Mouse (Mus musculus) lung, embryonic 15.5 days (tissue): ENCODE data around the gene 2810004N23Rik. TPM values are rescaled to one million over a fixed set of nuclear protein-coding genes. Genes with fewer than 3 reads are reported as not detected.

Source experiments
- ATAC-seq: fragments of 200-750 bp; cut with Nextera tagmentation; 2 replicates; pipeline ENCODE4 v1.8.0; 2017; ENCODE audit warnings: moderate number of reproducible peaks, borderline replicate concordance; ENCODE audit not compliant: low FRiP score, low TSS enrichment; ENCODE audit errors: extremely low read depth
- H3K27ac ChIP-seq: fragments of 300-500 bp; sonication (generic); 2 replicates; pipeline ENCODE4 v1.5.1; 2015; ENCODE audit warnings: moderate library complexity, mild to moderate bottlenecking, inconsistent platforms
- H3K27me3 ChIP-seq: fragments of 300-500 bp; sonication (generic); 2 replicates; pipeline ENCODE4 v1.6.1; 2015; ENCODE audit warnings: inconsistent platforms
- H3K36me3 ChIP-seq: fragments of 300-500 bp; sonication (generic); 2 replicates; pipeline ENCODE4 v1.6.1; 2015; ENCODE audit warnings: inconsistent platforms
- H3K4me1 ChIP-seq: fragments of 300-500 bp; sonication (generic); 2 replicates; pipeline ENCODE4 v1.6.1; 2015; ENCODE audit warnings: inconsistent platforms
- H3K4me2 ChIP-seq: fragments of 300-500 bp; sonication (generic); 2 replicates; pipeline ENCODE4 v1.6.1; 2015; ENCODE audit warnings: inconsistent platforms, mild to moderate bottlenecking, moderate library complexity
- H3K4me3 ChIP-seq: fragments of 300-500 bp; sonication (generic); 2 replicates; pipeline ENCODE4 v1.5.1; 2015; ENCODE audit warnings: mild to moderate bottlenecking, inconsistent platforms
- H3K9ac ChIP-seq: fragments of 300-500 bp; sonication (generic); 2 replicates; pipeline ENCODE4 v1.6.1; 2015; ENCODE audit warnings: inconsistent platforms
- H3K9me3 ChIP-seq: fragments of 300-500 bp; sonication (generic); 2 replicates; pipeline ENCODE4 v1.6.1; 2016; ENCODE audit warnings: inconsistent platforms
- WGBS: fragments of 180-500 bp; shearing (Covaris S2); methylation state at CpG from one replicate; pipeline ENCODE4 v1.1.7; 2015; 5-methylcytosine and 5-hydroxymethylcytosine counted together
- polyA plus RNA-seq: library from polyadenylated mRNA; unstranded; fragments of >200 nt; fragmentation: Nextera tagmentation; extraction: Ambion mirVana; gene quantifications from 2 replicates; pipeline ENCODE4 v1.2.1, GENCODE M21; 2015

The 2810004N23Rik gene
- 42.0 and 43.9 TPM in 2 replicates for polyA plus RNA-seq

DNA sequence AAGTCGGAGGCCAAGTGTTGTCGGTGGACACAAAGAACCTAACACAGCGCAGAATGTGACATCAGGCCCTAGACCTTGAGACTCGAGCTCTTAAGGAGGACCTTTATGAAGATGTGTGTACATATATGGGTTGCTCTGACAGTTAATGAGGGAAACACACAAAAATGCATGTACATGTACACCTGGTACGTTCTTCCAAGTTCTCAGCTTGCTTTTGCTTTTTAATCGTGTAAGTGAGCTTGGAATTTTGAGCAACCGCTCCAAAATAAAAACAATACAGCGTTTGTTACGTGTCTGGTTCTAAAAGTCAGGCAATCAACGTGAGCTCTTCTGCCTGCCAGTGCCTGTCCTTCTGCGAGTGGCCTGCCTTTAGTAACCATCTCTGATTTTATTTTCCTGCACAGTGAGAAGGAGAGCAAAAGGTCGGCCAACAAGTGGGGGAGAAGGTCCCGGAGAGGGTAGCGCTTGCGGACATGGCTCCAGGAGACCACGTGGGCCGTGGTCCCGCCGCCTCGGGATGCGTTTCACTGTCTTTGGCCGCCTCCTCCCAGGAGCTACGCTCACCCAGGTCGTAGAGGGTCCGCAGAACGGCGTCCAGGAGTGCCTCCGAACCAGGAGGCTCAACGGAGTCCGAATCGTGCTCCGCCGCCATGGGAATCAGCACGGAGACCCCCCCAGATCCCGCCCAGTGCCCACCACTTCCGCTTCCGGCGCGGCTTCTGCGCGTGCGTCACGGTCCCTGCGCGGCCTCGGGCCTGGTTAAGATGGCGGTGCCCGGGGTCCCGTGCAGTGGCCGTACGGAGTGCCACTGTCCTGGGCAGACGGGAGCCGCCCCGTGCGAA, at the start of gene 2810004N23Rik, which contains the start of gene Gnpat:
Gene 2810004N23Rik, minus strand, starts transcription at position 800 of the 842 bp plus-strand sequence.
Gene Gnpat, plus strand, starts transcription at position 713 of the 842 bp plus-strand sequence.
- Histone ChIP-seq H3K27me3 (no peaks in the 10 kb centered on the region), H3K4me3 (peak within 1 kb of the TSS; percentile 75), H3K4me2 (peak within 1 kb of the TSS; percentile 61), H3K9me3 (no peaks in the 10 kb centered on the region), H3K4me1 (peaks cover 22% of the 10 kb centered on the region), H3K27ac (peak within 1 kb of the TSS; percentile 93), H3K36me3 (peaks cover 28% of the 10 kb centered on the region), H3K9ac (peak within 1 kb of the TSS; percentile 90)
- WGBS: under 1% methylated on average over 54 of the region's 55 CpGs
- peak; percentile 96 for ATAC-seq

DNA sequence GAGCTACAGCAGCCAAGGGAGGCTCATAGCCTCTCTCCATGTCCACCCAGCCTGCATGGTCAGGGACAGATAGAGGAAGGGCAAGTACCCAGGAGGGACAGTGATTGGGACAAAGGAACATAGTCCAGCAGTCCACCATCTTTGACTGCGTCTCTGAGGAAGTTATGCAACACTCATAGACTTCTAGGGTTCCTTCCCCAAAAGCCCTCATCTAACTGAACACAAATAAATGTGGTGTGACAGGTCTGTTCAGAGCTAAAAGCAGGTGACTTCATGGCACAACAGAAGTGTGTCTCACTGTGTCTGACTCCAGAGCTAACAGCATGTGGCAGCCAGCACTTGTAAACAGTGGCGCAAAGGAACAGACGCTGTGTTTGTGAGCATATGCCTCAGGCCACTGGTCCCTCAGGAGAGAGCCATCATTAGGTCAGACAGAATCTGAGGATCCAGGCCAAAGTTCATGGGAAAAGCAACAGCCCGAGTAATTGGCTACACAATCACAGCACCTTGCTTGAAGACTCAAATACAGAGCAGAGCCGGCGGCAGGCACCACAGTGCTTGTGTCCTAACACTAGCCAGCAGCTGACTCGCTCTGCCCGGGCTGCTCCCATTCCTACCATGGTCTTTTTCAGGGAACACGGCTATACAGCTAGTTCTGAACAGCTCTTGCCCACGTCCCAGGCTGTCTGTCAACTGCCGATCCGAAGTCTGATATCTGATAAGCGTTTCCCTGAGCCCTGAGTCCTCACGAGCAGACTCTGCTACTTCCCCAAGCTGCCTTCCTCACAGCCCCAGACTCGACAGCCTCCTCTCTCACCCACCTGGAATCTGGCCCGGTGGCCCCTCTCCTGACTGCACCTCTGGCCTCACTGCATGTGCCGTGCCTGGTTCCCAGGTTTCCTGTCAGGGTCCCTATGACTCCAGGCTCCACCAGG, 49.3 kb upstream of the 2810004N23Rik start:
- Histone ChIP-seq H3K27me3 (no peaks in the 10 kb centered on the region), H3K36me3 (peaks cover 76% of the 10 kb centered on the region), H3K4me2 (no peak overlapping the region), H3K27ac (no peak overlapping the region), H3K4me1 (no peaks in the 10 kb centered on the region), H3K9me3 (no peaks in the 10 kb centered on the region), H3K4me3 (no peak overlapping the region), H3K9ac (no peak overlapping the region)
- 78% methylated on average over 17 of the region's 17 CpGs for WGBS
- ATAC-seq: no peak

DNA sequence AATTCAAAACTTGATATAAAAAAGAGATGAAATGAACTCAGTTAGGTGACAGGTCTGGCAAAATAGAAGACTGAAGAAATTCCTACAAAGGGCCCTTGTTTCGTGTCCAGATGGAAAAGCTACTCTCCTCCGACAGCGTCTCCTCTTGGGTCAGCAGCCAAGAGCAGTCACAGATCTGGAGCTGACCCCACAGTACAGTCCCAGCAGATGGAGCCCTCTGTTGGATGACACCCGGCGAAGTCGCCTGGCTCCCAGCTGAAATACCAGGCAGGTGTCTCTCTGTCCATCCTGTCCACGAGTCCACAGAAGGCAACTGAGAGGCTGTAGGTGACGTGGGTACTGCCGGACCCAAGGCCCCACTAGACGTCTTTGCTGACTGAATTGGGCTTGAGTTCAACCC, 47.4 kb upstream of the 2810004N23Rik start:
- WGBS: 76% methylated on average over 10 of the region's 10 CpGs
- no peak overlapping the region for H3K4me3 ChIP-seq
- H3K27me3 ChIP-seq: no peaks in the 10 kb centered on the region
- H3K9me3 ChIP-seq: no peaks in the 10 kb centered on the region
- H3K4me2 ChIP-seq: no peak overlapping the region
- H3K4me1 ChIP-seq: no peaks in the 10 kb centered on the region
- ATAC-seq: no peak
- peaks cover 87% of the 10 kb centered on the region for H3K36me3 ChIP-seq
- no peak overlapping the region for H3K27ac ChIP-seq
- H3K9ac ChIP-seq: no peak overlapping the region

DNA sequence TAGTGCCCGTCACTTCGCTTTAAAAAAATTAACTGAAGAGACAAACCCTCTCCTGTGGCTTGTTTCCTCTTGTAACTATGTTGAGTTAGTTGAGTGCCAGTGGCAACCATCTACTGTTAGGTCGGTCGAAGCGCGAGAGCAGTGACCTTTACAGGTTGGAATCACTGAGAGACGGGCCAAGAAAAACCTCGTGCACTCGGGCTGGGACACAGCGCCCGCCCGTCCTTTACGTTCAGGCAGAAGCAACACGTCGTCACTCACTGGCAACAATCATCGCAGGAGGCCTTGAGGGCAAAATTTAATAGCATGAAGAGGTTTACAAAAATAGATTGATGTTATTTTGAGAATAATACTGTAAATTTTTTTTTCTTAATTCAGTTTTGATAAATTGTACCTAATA, 47.0 kb upstream of the 2810004N23Rik start:
- Histone ChIP-seq H3K4me2 (no peak overlapping the region), H3K4me3 (no peak overlapping the region), H3K4me1 (0 out of 2 replicates have a peak, but pooled peaks cover under 1% of the 10 kb centered on the region), H3K27me3 (no peaks in the 10 kb centered on the region), H3K27ac (no peak overlapping the region), H3K9ac (no peak overlapping the region), H3K9me3 (no peaks in the 10 kb centered on the region), H3K36me3 (peaks cover 86% of the 10 kb centered on the region)
- 87% methylated on average over 16 of the region's 16 CpGs for WGBS
- ATAC-seq: no peak

DNA sequence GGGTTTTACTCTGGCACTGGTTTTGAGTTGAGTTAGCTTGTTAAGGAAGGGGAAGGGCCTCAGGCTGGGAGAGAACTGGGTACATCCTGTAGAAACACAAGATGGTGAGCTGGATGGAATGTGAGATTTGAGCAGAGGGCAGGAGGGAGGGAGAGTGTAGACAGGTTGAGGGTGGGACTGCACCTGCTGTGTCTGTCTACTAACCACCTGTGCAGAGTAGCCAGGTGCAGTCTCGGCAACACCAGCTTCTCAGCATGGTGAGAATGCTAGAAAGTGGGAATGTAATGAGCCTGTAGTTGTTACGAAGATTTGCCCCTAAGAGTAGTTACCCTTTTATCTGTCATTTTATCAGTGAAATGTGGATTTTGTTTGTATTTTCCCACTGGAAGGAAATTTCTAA, 42.6 kb upstream of the 2810004N23Rik start:
- Histone ChIP-seq H3K36me3 (peaks cover 80% of the 10 kb centered on the region), H3K27me3 (no peaks in the 10 kb centered on the region), H3K4me3 (no peak overlapping the region), H3K9ac (no peak overlapping the region), H3K27ac (no peak overlapping the region), H3K4me1 (0 out of 2 replicates have a peak, but pooled peaks cover 4% of the 10 kb centered on the region), H3K9me3 (no peaks in the 10 kb centered on the region), H3K4me2 (no peak overlapping the region)
- WGBS: 78% methylated on average over 2 of the region's 2 CpGs
- no peak for ATAC-seq

DNA sequence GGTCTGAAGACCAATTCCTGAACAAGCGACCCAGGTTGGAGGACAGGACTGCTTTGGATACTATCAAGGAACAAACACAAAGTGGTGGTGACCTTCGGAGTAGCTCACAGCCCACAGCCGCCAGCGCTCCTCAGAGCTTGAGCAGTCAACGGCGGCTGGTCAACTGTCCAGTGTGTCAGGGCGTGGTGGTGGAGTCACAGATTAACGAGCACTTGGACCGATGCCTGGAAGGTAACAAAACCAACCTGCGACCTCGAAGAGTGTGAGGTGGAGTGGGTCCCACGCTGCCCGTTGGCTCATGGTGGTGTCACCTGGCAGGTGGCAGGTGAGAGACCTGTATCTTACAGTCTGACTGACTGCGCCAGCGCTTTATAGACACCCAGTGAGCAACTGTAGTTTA, 40.3 kb upstream of the 2810004N23Rik start:
- no peaks in the 10 kb centered on the region for H3K27me3 ChIP-seq
- no peak overlapping the region for H3K9ac ChIP-seq
- H3K27ac ChIP-seq: no peak overlapping the region
- H3K36me3 ChIP-seq: peaks cover 71% of the 10 kb centered on the region
- no peaks in the 10 kb centered on the region for H3K9me3 ChIP-seq
- 92% methylated on average over 15 of the region's 15 CpGs for WGBS
- H3K4me3 ChIP-seq: no peak overlapping the region
- no peak overlapping the region for H3K4me2 ChIP-seq
- H3K4me1 ChIP-seq: peaks cover 10% of the 10 kb centered on the region
- ATAC-seq: no peak

DNA sequence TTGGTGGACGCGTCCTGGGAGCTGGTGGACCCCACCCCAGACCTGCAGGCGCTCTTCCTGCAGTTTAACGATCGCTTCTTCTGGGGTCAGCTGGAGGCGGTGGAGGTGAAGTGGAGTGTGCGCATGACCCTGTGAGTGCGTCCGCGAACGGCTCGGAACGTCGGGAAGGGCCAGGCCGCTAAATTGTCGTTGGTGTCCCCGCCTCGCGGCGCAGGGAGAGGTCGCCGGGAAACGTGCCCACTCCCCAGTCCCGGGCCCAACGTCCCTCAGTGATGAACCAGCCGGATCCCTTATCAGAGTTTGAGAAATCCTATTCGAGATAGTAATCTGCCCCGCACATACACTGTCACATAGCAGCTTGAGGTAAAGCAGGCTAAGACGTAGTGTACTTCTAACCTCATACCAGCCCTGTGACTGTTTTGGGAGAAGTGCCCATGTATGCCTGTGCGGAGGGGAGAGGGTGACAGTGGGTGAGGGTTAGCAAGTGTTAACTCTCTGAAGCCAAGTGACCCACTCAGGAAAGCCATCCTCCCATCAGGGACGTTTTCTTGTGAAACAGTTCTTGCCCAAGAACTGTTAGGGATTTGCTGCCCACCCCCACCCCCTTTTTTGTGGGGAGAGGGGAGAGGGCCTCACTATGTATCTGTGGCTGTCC, 35.5 kb upstream of the 2810004N23Rik start:
- no peaks in the 10 kb centered on the region for H3K9me3 ChIP-seq
- H3K4me3 ChIP-seq: peak overlapping the region; percentile 94
- H3K4me2 ChIP-seq: peak overlapping the region; percentile 98
- H3K27ac ChIP-seq: peak overlapping the region; percentile 90
- peaks cover 24% of the 10 kb centered on the region for H3K4me1 ChIP-seq
- H3K9ac ChIP-seq: peak overlapping the region; percentile 76
- H3K27me3 ChIP-seq: no peaks in the 10 kb centered on the region
- ATAC-seq: 0 out of 2 replicates have a peak, but pooled peaks have one; percentile 5
- 5% methylated on average over 31 of the region's 31 CpGs for WGBS
- H3K36me3 ChIP-seq: peaks cover 51% of the 10 kb centered on the region

DNA sequence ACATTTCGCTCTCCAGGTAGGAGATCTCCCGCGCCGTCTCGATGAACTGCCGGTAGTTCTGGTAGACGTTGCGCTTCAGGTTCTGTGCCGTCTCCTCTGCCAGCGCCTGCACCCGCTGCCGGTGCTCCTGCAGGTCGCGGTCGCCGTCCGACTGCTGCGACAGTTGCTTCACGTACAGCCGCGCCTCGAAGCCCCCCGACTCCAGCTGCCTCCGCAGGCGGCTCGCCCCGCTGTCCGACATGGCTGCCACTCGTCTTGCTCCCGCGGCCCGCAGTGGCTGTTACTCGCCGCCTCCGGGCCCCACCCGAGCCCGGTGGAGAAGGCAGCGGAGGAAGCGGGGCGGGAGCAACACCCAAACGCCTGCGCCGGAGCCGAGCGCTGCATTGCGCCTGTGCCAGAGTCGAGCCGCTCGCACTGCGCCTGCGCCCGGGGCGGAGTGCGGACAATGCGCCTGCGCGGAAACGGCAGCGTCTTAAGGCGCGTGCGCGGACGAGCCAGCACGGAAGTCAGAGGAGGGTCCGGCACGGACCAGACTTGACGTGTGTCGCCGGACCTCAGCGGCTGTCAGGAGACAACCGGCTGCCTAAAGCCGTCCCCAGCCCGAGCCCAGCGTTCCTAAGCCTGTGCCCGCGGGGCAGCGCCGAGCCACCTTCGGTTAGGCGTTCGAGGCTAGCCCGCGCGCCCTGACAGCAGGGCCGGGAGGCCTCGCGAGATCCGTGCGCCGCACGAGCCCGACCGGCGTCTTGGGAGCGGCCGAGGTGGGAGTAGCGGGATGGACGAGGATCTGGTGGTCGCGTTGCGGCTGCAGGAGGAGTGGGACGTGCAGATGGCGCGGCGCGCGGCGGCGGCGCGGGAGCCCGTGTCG, 34.7 kb upstream of the 2810004N23Rik start, which contains the start of the genes Exoc8 and Sprtn:
Gene Exoc8, minus strand, starts transcription at position 320 of the 865 bp plus-strand sequence.
Gene Sprtn, plus strand, starts transcription at position 501 of the 865 bp plus-strand sequence.
- ATAC-seq: peak; percentile 89
- under 1% methylated on average over 109 of the region's 114 CpGs for WGBS
- Histone ChIP-seq H3K27me3 (no peaks in the 10 kb centered on the region), H3K9me3 (no peaks in the 10 kb centered on the region), H3K36me3 (peaks cover 44% of the 10 kb centered on the region), H3K4me2 (peak within 1 kb of the TSS; percentile 98), H3K4me3 (peak within 1 kb of the TSS; percentile 94), H3K9ac (peak within 1 kb of the TSS; percentile 83), H3K4me1 (peaks cover 24% of the 10 kb centered on the region), H3K27ac (peak within 1 kb of the TSS; percentile 90)

DNA sequence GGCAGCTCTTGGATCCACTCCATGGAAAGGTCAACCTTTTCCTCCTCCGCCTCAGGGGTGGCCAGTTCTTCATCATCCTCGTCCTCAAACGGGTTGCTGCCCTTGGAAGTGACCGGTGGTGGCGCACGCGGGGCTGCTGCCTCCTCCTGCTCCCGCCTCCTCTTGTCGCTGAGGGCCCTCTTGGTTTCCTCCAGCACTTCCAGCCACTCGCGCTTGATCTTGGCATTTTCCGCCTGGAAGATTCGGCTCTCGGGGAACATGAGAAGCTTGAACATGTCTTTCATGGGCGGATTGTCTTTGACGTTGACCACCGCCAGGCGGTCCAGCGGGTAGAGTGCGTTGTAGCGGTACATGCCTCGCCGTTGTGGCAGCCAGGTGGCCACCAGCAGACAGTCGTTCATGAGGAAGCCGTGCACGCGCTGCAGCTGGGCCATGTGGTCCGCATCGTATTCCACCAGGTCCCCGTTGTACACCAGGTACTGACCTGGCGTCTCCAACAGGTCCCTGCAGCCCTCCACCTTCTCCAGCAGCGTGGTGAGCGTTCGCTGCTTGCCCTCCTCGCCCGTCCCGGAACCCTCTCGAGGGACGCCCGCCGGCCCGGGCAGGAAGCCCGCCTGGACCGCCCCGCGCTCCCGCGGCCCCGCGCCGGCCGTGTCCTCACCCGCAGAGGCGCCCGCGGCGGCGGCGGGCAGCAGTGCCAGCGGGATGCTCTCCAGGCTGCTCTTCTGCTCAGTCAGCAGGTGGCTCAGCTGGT, 33.9 kb upstream of the 2810004N23Rik start:
- WGBS: under 1% methylated on average over 58 of the region's 60 CpGs
- Histone ChIP-seq H3K4me2 (peak overlapping the region; percentile 98), H3K27me3 (no peaks in the 10 kb centered on the region), H3K9me3 (no peaks in the 10 kb centered on the region), H3K9ac (peak overlapping the region; percentile 83), H3K4me3 (peak overlapping the region; percentile 94), H3K4me1 (peaks cover 24% of the 10 kb centered on the region), H3K36me3 (peaks cover 38% of the 10 kb centered on the region), H3K27ac (peak overlapping the region; percentile 90)
- ATAC-seq: peak; percentile 52; the same call in 1 of the 2 replicates
